Mouse (Mus musculus) adrenal gland, adult 8-10 months (tissue): ENCODE measurements around the gene Inha. TPM values are rescaled to one million over a fixed set of nuclear protein-coding genes. Genes with fewer than 3 reads are reported as not detected.
A peak's percentile ranks its signal among the peaks of the same experiment; 100 is the strongest.

Experiments used
- DNase-seq: peaks from one replicate; pipeline ENCODE4 v3.0.0; 2022
- total RNA-seq, 4 experiments: library from RNA; stranded (reverse); gene quantifications; 2 replicates each; pipeline ENCODE4 v1.2.4; 2022

Gene Inha
- total RNA-seq, 4 experiments from 2014 or later: 22.8 to 56.9 (median 34.3) TPM

- peak; percentile 47 for DNase-seq
Observed at GRCm38 (mm10) chr1:75558388-75559178, 51.7 kb downstream of the Inha start.

- DNase-seq: peak; percentile 92
Observed at GRCm38 (mm10) chr1:75559212-75559925, 52.5 kb downstream of the Inha start.

Other genes starting within 250 kb of the Inha start
- 10 to 100 TPM; 59.0 to 80.7 (median 66.5) TPM for gene Ptprn, start 242.6 kb upstream of the Inha start, total RNA-seq
- gene Resp18, start 228.7 kb upstream of the Inha start, total RNA-seq: 100 to 1,000 TPM; 143 to 279 (median 188) TPM
- 100 to 1,000 TPM; 101 to 112 (median 104) TPM for gene Dnpep, start 189.1 kb upstream of the Inha start, total RNA-seq
- gene Des, start 146.7 kb upstream of the Inha start, total RNA-seq: 10 to 100 TPM; 13.3 to 16.4 (median 15.6) TPM
- gene Speg, start 131.8 kb upstream of the Inha start, total RNA-seq: 10 to 100 TPM; 13.7 to 32.9 (median 22.2) TPM
- gene Gmppa, start 71.1 kb upstream of the Inha start, total RNA-seq: 100 to 1,000 TPM in 1 of 4 experiments, 10 to 100 TPM in 3; 56.5 to 103 (median 92.0) TPM
- 10 to 100 TPM in 2 of 4 experiments, 1 to 10 TPM in 2; 4.9 to 11.1 (median 8.4) TPM for gene Asic4, start 56.6 kb upstream of the Inha start, total RNA-seq
- 10 to 100 TPM; 56.6 to 72.7 (median 67.0) TPM for gene Chpf, start 27.8 kb upstream of the Inha start, total RNA-seq
- gene Tmem198, start 27.5 kb upstream of the Inha start, total RNA-seq: 1 to 10 TPM; 2.5 to 5.8 (median 3.0) TPM
- gene Obsl1, start 625 bp upstream of the Inha start, total RNA-seq: 100 to 1,000 TPM in 1 of 4 experiments, 10 to 100 TPM in 3; 71.0 to 109 (median 87.5) TPM
- 10 to 100 TPM; 19.1 to 34.9 (median 31.3) TPM for gene Stk11ip, start 14.5 kb downstream of the Inha start, total RNA-seq
- 100 to 1,000 TPM; 124 to 271 (median 199) TPM for gene Slc4a3, start 39.2 kb downstream of the Inha start, total RNA-seq